Mouse (Mus musculus) E14TG2a.4 (cell line): ENCODE measurements at regions not wholly inside any gene's neighbourhood (a gene's known extent, or its start where the extent isn't known, plus 50 kb on each side); places are given as distances from the start of the nearest gene placed in this dataset.

Experiments used
- CTCF ChIP-seq: conservative IDR thresholded peaks from 2 replicates; pipeline ENCODE4 v1.5.1; 2014; ENCODE audit warnings: low read length
- NANOG ChIP-seq: IDR thresholded peaks from 2 replicates; pipeline ENCODE4 v1.6.1; 2014; ENCODE audit warnings: borderline replicate concordance, low read length, mixed read lengths
- POU5F1 ChIP-seq: IDR thresholded peaks from 2 replicates; pipeline ENCODE4 v1.6.1; 2014; ENCODE audit warnings: low read length, borderline replicate concordance

DNA sequence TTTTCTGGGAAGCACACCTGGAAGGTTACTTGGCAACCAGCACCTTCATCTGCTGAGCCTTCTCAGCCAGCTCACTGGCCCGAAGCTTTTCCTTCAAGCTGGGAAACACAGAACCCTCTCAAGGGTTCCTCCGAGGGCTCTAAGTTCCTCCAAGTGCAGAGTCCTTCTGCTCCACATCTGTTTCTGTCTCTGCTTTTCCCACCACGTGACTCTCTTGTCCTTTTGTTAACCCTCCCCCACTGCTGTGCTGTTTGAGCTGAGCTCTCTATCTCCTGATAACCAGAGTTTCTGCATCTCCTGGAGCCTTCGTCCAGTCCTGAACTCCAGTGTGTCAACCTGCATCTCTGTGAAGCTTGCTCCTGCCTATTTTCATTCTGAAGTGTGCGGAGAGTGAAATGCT is 183.5 kb upstream of the Fbxo11 start:
- TF ChIP-seq CTCF (no peak), POU5F1 (no peak), NANOG (no peak)
